Mouse (Mus musculus): Measurements from ENCODE around the gene Morc3.

Morc3 gene

GRCm38 (mm10) chr16:93831627-93832395 is at the start of gene Morc3:
TSS of gene Morc3 (plus strand) at chr16:93832121.
- peak; percentile 99 for DNase-seq (ENCODE audit: low spot score)

GRCm38 (mm10) chr16:93784175-93784574 is 47.7 kb upstream of the Morc3 start:
- no peak for DNase-seq (ENCODE audit: low spot score)

DNA sequence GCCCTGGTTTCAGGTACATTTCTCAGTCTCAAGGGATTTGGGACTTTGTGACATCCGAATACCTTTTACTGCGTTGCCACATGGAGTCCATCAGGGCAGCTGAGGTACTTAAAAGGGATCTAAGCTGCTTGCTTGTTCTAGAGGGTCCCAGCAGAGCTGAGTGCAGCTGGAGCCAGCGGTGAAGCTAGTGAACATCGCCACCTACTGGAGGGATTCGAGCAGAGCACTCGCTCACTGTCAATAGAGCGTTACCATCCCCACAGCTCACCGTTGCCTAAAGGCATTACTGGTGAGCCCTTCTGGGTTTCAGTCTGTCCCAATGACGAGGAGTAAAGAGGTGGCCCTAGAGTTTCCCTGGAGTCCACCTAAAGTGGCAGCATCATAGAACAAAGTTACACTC is 46.1 kb upstream of the Morc3 start:
- no peak for DNase-seq (ENCODE audit: low spot score)

DNA sequence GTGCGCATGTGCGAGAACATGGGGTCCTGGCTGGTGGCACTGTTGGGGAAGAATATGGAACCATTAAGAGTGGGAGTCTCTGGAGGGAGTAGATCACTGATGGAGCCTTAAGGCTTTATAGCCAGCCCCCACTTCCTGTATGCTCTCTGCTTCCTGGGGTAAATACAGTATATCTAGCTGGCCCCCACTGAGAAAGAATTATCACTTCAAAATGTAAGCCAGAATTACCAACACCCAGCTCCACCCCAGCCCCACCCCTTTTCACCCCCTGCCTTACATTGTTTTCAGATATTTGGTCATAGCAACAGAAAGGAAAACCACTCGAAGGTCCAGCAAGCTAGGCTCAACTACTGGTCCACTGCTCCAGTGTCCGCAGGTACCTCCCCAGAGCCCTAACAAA is 43.5 kb upstream of the Morc3 start:
- no peak for DNase-seq (ENCODE audit: low spot score)

DNA sequence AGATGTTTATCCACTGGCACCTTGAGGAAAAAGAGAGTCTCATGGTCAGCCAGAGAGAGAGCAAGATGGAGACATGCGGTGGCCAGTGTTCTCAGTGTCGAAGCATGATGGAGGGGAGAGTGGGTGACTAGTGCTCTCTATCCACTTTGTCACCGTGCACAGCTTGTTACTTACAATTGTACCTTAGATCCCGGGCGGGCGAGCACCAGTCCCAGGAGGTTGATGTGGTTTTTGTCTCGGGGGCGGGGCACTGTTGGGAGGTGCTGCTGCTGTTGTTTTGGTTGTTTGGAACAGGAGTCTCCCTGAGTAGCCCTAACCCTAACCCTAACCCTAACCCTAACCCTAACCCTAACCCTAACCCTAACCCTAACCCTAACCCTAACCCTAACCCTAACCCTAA is 43.0 kb upstream of the Morc3 start:
- DNase-seq (ENCODE audit: low spot score), result no peak

DNA sequence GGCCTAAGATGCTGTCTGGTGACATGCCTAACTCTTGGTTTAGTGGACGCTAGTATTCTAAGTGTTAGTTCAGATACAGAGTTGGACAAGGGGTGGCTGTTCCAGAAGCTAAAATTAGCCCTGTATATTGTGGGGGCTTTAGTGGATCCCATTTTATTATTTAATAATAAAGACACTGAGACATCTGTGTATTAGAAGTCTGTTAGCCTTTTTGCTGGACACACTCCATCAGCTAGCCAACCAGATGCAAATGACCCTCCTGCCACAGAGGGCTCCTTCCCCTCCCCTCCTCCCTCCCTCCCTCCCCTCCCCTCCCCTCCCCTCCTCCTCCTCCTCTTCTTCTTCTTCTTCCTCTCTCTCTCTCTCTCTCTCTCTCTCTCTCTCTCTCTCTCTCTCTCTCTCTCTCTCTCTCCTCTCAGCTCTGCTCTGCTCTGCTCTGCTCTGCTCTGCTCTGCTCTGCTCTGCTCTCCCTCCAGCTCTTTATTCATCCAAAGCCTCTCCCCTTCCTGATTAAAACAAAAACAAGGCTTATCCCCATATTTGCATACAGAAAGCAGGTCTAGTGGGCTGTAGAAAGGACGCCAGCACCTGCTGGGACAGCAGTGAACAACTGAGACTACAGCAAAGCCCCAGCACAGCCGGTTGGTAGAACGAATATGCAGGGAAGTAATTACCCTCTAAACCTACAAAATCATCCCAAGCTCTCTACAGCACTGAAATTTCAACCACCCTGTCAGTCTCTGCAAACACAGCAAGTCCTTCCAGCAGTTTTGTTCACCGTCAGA is 41.8 kb upstream of the Morc3 start:
- DNase-seq (ENCODE audit: low spot score), result no peak

DNA sequence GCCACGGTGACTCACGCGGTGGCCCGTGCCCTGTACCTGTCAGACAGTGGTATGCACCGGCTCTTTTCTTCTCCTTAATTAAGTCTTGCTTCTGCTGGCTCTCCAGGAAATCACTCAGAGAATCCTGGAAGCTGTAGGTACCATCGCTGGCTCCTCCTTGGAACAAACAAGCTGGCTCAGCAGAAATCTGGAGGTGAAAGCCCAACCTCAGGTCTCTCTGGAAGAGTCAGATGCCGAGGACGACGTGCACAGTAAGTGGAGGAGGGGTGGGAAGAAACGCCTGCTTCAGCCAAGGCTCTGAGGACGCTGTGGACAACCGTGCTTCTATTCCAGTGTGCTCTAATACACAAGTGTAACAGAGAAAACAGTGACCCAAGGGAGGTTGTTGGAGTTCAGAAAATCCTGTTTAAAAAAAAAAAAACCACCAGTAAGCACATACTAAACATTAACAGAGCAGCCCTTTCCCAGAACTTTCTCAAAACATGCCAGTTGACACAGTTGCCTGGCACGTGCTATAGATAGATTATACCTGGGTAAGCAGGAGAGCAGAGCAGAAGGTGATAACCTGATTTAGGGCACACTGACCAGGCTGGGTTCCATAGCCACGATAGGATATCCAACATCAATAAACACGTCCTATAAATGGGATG is 38.8 kb upstream of the Morc3 start:
- no peak for DNase-seq (ENCODE audit: low spot score)

DNA sequence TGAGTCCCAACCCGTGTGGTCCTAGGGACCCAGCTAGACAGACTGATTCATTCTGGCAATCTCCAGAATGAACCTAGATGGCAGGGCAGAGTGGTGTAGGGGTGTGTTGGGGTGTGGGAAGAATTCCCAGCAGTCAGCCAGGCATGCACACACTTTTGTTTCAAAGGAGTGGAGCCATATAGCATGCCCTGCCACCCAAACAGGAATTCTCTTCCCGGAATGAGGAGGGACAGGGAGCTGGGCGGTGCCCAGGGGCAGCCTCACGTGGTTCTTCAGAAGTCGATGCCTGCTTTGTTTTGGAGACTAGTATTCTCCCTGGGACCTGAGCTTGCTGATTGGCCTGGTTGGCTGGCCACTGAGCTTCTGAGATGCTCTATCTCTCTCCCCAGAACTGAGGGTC is 37.1 kb upstream of the Morc3 start:
- no peak for DNase-seq (ENCODE audit: low spot score)

DNA sequence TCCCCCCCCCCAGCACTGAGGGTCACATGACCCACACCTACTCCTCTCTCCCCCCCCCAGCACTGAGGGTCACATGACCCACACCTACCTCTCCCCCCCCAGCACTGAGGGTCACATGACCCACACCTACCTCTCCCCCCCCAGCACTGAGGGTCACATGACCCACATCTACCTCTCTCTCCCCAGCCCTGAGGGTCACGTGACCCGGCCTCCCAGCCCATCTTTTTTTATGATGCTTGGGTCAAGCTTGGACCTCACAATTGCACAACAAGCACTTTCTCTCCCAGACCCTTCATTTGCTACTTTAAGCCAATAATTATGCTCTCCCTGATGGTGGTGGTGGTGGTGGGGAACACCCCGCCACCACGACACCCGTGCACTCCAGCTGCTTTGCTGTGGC is 36.5 kb upstream of the Morc3 start:
- DNase-seq (ENCODE audit: low spot score), result no peak

DNA sequence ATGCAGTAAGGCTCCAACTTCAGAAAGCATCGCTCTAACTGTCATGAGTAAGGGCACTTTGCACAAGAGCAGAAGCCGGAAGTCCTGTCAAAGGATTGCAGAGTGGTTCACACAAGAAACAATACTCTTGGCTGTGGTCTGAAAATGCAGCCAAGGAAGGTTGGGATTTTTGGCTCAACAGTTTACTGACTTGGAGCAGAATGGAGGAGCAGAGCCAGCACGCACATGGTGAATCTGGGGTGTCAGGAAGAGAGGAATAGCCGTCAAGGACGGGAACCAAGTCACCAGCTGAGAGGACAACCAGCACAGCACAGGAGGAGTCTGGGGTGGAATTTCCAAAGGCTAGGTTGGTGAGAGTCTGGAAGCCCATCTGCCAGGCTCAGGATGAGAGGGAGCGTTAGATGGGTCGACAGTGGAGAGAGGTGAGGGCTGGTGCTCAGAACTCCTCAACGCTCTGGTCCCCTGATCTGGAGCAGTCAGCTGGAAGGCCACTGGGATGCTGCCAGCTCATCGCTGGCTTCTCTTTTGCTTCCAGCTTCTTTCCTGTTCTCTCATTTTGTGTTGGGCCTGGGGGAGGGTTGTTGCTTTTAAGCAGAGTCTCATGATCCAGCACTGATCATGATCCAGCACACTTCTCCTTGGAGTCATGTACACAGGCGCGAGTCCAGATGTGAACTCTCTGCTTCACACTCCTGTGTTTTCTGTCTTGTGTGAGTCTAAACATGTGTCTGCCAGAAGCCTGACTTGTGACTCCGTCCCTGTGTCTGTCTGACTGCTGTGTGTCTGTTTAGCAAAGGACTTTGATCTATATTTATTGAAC is 34.7 kb upstream of the Morc3 start:
- no peak for DNase-seq (ENCODE audit: low spot score)

DNA sequence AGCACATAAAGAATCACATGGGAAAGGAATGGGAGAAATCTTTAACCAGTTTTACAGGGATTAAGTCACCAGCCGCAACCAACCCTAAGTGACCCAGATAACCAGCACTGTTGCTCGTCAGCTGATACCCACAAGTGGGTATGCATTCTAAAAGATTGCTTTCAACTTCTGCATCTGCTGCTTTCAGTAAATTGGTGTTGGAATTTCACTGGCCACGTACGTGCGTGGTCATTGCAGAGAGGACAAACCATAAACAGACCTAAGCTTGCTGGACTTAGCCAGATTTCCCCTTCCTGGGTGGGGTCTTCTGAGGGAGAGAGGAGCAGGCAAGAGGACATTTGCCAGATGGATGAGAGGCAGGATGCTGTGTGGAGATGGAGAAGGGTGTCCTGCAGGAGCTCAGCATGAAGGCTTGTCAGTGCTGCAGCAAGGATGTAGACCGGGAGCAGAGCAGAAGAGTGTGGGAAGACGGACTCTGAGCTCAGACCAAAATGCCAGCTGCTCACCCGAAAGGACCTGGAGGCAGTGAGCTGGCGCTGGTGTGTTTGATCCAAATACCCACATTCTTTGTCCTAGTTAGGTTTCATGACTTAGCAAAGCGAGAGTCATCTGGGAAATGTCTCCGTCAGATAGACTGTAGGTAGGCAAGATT is 34.0 kb upstream of the Morc3 start:
- DNase-seq (ENCODE audit: low spot score), result no peak

DNA sequence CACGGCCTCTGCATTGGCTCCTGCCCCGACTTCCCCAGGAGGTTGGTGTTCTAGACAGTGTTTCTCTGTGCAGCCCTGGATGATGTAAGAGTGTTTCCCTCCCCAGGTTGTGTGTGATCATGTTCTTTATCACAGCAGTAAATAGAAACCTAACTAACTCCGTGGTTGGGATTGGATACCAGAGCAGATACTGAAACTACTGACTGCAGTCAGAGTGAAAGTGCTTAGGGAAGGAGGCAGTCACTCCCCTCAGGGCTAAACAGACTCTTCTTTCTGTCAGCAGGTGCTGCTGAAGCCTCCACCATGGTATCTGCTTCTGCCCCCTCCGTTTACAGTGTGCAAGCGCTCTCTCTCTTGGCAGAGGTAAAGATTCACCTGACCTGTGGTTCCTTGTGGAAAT is 33.3 kb upstream of the Morc3 start:
- DNase-seq (ENCODE audit: low spot score), result no peak

- DNase-seq (ENCODE audit: low spot score), result no peak
These were observed 32.9 kb upstream of the Morc3 start for GRCm38 (mm10) chr16:93799071-93799470.

- no peak for DNase-seq (ENCODE audit: low spot score)
These were observed 32.0 kb upstream of the Morc3 start for GRCm38 (mm10) chr16:93799936-93800335.

GRCm38 (mm10) chr16:93807167-93807566 is 24.8 kb upstream of the Morc3 start:
- no peak for DNase-seq (ENCODE audit: low spot score)

DNA sequence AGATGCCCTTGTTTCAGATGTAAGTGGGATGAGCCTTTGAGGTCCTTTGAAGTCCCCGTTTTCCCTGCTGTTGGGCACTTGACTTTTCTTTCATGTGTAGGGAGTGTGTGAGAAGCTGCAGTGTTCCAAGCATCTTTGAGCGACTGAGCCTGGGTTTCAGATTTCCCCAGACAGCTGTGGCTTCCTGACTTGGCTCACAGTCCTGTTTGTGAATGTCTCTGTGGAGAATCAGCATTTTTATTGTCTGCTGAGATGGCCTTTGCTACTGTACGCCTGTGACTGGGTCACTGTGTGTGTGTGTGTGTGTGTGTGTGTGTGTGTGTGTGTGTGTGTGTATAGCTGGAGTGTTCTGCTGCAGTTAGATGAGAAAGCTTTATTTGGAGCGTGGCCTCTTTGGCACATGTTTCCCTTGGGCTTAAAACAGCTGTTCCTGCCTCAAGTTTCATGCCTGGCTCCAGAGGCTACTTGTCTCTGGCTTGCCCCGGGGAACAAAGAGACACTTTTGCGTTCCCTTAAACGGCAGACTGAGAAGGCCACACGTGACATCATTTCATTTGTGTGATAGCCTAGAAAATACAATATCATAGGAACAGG is 23.9 kb upstream of the Morc3 start:
- no peak for DNase-seq (ENCODE audit: low spot score)

DNA sequence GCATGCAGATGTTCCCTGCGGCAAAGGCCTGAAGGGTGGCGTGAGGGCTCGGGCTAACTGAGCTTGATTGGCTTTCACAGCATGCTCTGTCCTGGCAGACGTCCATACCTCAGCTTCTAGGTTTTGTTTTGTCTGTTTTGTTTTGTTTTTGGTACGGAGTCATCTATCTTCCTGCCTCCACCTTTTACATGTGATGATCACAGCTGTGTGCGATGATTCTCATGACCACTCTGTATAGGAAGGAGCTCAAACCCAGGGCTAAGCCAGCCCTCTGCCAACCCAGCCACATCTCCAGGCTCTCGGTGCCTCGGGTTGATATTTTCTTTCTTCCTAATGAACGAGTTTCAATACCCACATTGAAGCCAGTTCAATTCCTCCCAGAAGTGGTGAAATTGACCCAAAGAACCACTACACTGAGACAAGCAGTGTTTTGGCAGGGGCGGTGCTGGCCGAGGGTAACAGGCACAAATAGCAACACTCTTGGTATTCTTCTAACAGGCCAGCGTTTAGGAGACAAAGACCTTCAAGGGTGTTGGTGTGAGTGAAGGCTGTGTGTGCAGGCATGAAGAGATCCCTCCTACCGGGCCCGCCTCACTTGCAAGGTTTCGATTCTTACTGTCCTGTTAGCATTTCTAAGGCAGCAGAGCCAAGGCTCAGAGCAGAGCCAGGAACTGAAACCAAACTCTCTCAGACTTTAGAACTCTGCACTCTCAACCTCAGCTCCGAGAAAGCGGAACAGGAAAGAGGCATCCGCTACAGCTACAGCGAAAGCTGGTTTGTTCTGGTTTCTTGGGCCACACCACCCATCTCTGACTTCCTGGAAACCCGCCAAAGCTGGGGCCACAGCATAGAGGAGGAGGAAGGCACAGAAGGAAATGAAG is 15.8 kb upstream of the Morc3 start:
- DNase-seq (ENCODE audit: low spot score), result no peak

GRCm38 (mm10) chr16:93816861-93817260 is 15.1 kb upstream of the Morc3 start:
- DNase-seq (ENCODE audit: low spot score), result no peak

- no peak for DNase-seq (ENCODE audit: low spot score)
These were observed 14.6 kb upstream of the Morc3 start for GRCm38 (mm10) chr16:93817371-93817770.

GRCm38 (mm10) chr16:93818691-93819324 is 13.1 kb upstream of the Morc3 start:
- no peak for DNase-seq (ENCODE audit: low spot score)

Measured in urinary bladder, postnatal 10 days (tissue).